Mouse (Mus musculus): ENCODE results near the gene Tmsb15a. TPM values are rescaled to one million over a fixed set of nuclear protein-coding genes. Genes with fewer than 3 reads are reported as not detected.

Gene Tmsb15a
- polyA plus RNA-seq, 1 experiment from 2014 or later = not detected

DNA sequence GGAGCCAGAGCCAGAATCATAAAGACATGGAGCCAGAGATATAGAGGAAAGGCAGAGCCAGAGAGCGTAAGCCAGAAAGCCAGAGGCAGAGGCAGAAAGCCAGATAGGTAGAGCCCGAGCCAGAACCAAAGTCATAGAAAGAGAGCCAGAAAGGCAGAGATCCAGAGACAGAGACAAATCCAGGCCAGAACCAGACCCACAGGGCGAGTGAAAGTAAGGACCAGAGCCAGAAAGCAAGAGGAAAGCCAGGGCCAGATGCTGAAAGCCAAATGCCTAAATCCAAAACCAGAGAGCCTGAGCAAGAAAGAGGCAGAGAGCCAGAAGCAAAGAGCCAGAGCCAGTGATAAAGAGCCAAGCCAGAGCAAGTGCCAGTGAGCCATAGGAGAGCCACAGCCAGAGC, 37.3 kb downstream of the Tmsb15a start:
- no peak for DNase-seq (ENCODE audit: extremely low spot score, low spot score)

DNA sequence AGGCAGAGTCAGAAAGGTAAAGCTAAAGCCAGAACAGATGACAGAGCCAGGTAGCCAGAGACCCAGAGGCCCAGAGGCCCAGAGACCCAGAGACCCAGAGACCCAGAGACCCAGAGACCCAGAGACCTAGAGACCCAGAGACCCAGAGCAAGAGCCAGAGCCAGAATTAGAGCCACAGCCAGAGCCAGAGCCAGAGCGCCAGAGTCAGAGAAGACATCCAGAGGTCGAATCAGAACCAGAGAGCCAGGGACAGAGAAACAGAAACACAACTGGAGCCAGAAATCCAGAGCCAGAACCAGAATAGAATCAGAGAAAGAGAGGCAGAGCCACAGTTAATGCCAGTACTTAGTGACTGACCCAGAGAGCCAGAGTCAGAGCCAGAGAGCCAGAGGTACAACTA, 43.2 kb downstream of the Tmsb15a start:
- Histone ChIP-seq H3K27ac (no peak overlapping the region), H3K27me3 (ENCODE audit: poor library complexity, severe bottlenecking) (peaks cover 86% of the 10 kb centered on the region), H3K4me1 (no peaks in the 10 kb centered on the region), H3K9me3 (no peaks in the 10 kb centered on the region), H3K4me3 (no peak overlapping the region), H3K36me3 (replicated peaks) (no peaks in the 10 kb centered on the region)
- WGBS = 71% methylated on average over 2 of the region's 2 CpGs
- no peak for DNase-seq (ENCODE audit: extremely low spot score, low spot score)

More for the DNA sequence above, 37.3 kb downstream of the Tmsb15a start:
- Histone ChIP-seq H3K9me3 (no peaks in the 10 kb centered on the region), H3K36me3 (replicated peaks) (no peaks in the 10 kb centered on the region), H3K27me3 (ENCODE audit: poor library complexity, severe bottlenecking) (peaks cover 92% of the 10 kb centered on the region), H3K4me1 (no peaks in the 10 kb centered on the region), H3K27ac (no peak overlapping the region), H3K4me3 (no peak overlapping the region)
- WGBS = 75% methylated on average over 3 of the region's 3 CpGs

Small RNA genes lying within 50 kb of the gene (microRNA-seq; reads per million reads assigned to microRNA genes)
- not detected for gene Mir7646

Other genes starting within 250 kb of the Tmsb15a start
- gene AV320801, start 230.7 kb downstream of the Tmsb15a start, polyA plus RNA-seq (2016; fragmentation: Nextera tagmentation; extraction: Ambion mirVana) = not detected in 2 replicates
- not detected in 2 replicates for gene Nxf7, start 126.5 kb downstream of the Tmsb15a start, polyA plus RNA-seq (2016; fragmentation: Nextera tagmentation; extraction: Ambion mirVana)
- 0.10 TPM in 1 of 2 replicates, not detected in the other for gene Prame, start 97.6 kb downstream of the Tmsb15a start, polyA plus RNA-seq (2016; fragmentation: Nextera tagmentation; extraction: Ambion mirVana)
- gene Tcp11x2, start 31.5 kb downstream of the Tmsb15a start, polyA plus RNA-seq (2016; fragmentation: Nextera tagmentation; extraction: Ambion mirVana) = not detected in 2 replicates
- gene Armcx5, start 17.5 kb upstream of the Tmsb15a start, polyA plus RNA-seq (2016; fragmentation: Nextera tagmentation; extraction: Ambion mirVana) = 10.3 and 10.6 TPM in 2 replicates
- gene Gprasp1, start 17.5 kb upstream of the Tmsb15a start, polyA plus RNA-seq (2016; fragmentation: Nextera tagmentation; extraction: Ambion mirVana) = 52.8 and 53.6 TPM in 2 replicates
- gene Bhlhb9, start 72.3 kb upstream of the Tmsb15a start, polyA plus RNA-seq (2016; fragmentation: Nextera tagmentation; extraction: Ambion mirVana) = 49.3 and 52.8 TPM in 2 replicates
- gene Gprasp2, start 113.8 kb upstream of the Tmsb15a start, polyA plus RNA-seq (2016; fragmentation: Nextera tagmentation; extraction: Ambion mirVana) = 25.3 and 27.1 TPM in 2 replicates

All from forebrain, embryonic 10.5 days (tissue).